Mouse (Mus musculus): ENCODE results near the gene Ltbp2.

DNA sequence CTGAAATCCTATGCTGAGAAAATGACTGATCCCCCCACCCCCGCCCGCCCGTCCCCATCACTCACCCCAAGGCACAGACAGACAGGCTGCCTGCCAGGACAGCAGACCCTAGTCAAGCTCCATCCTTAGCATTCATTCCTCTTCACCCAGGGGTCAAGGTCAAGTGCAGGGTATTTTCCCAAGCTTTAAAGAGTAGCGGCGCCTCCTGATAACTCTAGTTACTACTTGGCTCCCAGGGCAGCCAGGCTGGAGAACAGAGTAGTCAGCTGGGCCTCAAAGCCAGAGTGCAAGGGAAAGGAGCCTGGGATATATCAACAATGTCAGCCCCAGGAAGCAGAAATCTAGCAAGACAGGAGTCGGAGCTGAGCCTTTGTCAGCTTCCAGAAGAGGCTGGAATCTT lies 19.9 kb upstream of the Ltbp2 start:
- TF ChIP-seq CTCF (IDR thresholded peaks at IDR 0.05; ENCODE audit: insufficient read depth, low read depth, low read length), result no peak
- no peak for TF ChIP-seq POLR2A (IDR thresholded peaks at IDR 0.05; ENCODE audit: insufficient read depth, low read depth, low read length)

All from olfactory bulb, adult 2 months (tissue).